Mouse (Mus musculus): Measurements from ENCODE around the gene Stx1b.

DNA sequence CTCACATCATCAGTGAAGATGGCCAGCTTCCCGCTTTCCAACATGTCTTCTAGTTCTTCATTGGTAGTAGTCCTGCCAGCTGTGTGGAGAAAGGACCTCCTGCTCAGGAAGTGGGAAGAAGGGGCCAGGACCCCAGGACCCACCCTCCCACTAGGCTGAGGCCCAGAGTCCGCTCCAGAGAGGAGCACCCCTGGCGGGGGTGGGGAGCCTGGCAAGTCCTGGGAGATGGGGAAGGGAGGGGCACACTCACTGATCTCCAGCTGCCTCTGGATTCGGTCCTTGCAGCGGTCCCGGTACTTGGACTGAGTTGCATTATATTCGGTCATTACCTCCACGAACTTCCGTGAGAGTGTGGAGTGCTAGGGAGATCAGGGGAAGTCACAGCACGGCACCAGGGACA lies 13.7 kb downstream of the Stx1b start:
- TF ChIP-seq MYOD1 (IDR thresholded peaks at IDR 0.05; ENCODE audit: control insufficient read depth, insufficient read length, low read depth), result no peak
- no peak for TF ChIP-seq MAX (IDR thresholded peaks at IDR 0.05)
- TF ChIP-seq CTCF (IDR thresholded peaks at IDR 0.05; ENCODE audit: control insufficient read depth, insufficient read depth, insufficient read length), result no peak
- TF ChIP-seq USF1 (IDR thresholded peaks at IDR 0.05; ENCODE audit: low read depth), result no peak
- no peak for TF ChIP-seq CEBPB (IDR thresholded peaks at IDR 0.05; ENCODE audit: low read depth)
- TF ChIP-seq MYOG (IDR thresholded peaks at IDR 0.05; ENCODE audit: control insufficient read depth, extremely low read depth, insufficient read length), result no peak

All from C2C12 (cell line).